Mouse (Mus musculus) heart, postnatal 25 days (tissue): ENCODE results near the gene Mroh2b. TPM values are rescaled to one million over a fixed set of nuclear protein-coding genes. Genes with fewer than 3 reads are reported as not detected.

Experiments
- DNase-seq: peaks from one replicate; pipeline ENCODE4 v3.0.0; 2022; ENCODE audit warnings: low spot score
- intact Hi-C: fragments of 180-260 bp; cut with DNase I; formaldehyde crosslinking; loops from one replicate; pipeline ENCODE4 v1.15.1; 2025
- total RNA-seq, 2 experiments: library from RNA; stranded (reverse); gene quantifications; 2 replicates each; pipeline ENCODE4 v1.2.3; 2021

The Mroh2b gene
- not detected for total RNA-seq

DNA sequence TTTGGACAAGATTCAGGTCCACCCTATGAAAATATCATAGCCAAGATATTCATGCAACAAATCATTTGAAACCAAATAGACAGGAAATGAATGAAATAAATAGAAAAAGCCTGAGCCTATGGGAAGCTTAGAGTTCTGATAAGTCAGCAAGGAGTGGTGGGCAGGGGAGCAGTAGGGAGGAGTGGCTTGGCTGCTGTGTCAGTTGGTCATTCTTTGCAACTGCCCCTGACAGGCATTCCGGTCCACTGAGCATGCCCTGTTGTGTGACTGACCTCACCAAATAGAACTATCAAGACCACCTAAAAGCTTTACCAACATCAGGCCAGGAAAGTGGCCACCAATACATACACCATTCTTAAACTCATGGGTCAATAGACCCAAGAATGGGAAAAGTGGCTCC, at the start of gene Mroh2b:
Gene Mroh2b, plus strand, starts transcription at position 301 of the 400 bp plus-strand sequence.
- intact Hi-C loops = no loop called here
- no peak for DNase-seq

GRCm38 (mm10) chr15:4850015-4850414, 48.5 kb upstream of the Mroh2b start:
- intact Hi-C loops = no loop called here
- DNase-seq = no peak

GRCm38 (mm10) chr15:4894962-4895361, 3.6 kb upstream of the Mroh2b start:
- DNase-seq = no peak
- intact Hi-C loops = no loop called here

- intact Hi-C loops = no loop called here
- no peak for DNase-seq
Measured at GRCm38 (mm10) chr15:4934731-4935130, 36.2 kb downstream of the Mroh2b start.

GRCm38 (mm10) chr15:4973355-4973754, 74.8 kb downstream of the Mroh2b start:
- DNase-seq = no peak
- intact Hi-C loops = no loop called here

DNA sequence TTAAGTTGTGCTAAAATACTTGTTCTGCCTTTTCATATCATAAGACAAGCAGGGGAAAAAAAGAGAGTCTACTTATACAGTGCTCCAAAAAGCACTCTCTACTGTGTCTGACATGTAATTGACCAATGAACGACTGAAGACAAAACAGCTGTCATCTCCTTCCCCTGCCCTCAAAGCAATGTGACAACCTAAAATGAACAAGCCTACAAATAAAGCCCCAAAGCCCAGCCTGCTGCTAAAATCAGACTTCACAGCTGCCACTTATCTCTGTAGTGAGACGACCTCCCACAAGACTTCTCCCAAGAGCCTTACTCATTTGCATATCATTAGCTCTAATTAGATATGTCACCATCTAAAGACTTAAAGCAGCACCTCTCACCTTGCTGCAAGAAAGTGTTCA, 104.4 kb downstream of the Mroh2b start:
- no peak for DNase-seq
- intact Hi-C loops = no loop called here

GRCm38 (mm10) chr15:5003503-5004196, 105.1 kb downstream of the Mroh2b start:
- DNase-seq = no peak
- intact Hi-C loops = no loop called here

DNA sequence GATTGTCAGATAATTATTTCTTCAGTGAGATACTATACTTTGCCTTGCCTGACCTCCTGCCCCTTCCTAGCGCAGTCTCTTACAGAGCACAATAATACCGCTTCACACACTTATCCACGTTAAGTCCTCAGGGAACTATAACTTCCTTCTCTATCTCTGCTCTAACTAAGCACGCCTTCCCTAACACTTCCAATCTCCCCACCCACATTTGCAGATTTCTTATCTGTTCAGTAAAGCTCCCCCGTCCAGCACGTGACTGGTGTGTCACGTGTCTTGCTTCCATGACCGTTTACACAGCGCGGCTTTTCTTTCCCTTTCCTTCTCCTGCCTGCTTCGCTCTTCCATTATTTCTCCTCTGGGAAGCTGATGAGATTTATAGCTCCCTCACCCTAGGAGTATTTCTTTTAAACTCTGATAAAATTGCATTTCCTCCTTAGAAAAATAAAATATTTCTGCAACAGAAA, 111.1 kb downstream of the Mroh2b start:
- DNase-seq = no peak
- intact Hi-C loops = no loop called here

Other genes with a start within 250 kb of the Mroh2b start
- under 1 TPM in 1 of 2 experiments, not detected in 1; 0.20 TPM for gene C6, start 171.6 kb upstream of the Mroh2b start, total RNA-seq
- gene C7, start 165.0 kb downstream of the Mroh2b start, total RNA-seq = 1 to 10 TPM; 1.6 to 2.3 TPM
- gene Card6, start 209.8 kb downstream of the Mroh2b start, total RNA-seq = 1 to 10 TPM; 6.8 to 7.0 TPM
- gene Rpl37, start 217.9 kb downstream of the Mroh2b start, total RNA-seq = 100 to 1,000 TPM; 178 to 197 TPM
- gene Prkaa1, start 245.1 kb downstream of the Mroh2b start, total RNA-seq = 10 to 100 TPM; 12.8 to 15.2 TPM